Mouse (Mus musculus): ENCODE measurements around the gene Psmg4. TPM values are rescaled to one million over a fixed set of nuclear protein-coding genes. Genes with fewer than 3 reads are reported as not detected.
A peak's percentile ranks its signal among the peaks of the same experiment; 100 is the strongest.

Psmg4 gene
- polyA plus RNA-seq (2012; rRNA removed) = 45.3 and 48.3 TPM in 2 replicates

DNA sequence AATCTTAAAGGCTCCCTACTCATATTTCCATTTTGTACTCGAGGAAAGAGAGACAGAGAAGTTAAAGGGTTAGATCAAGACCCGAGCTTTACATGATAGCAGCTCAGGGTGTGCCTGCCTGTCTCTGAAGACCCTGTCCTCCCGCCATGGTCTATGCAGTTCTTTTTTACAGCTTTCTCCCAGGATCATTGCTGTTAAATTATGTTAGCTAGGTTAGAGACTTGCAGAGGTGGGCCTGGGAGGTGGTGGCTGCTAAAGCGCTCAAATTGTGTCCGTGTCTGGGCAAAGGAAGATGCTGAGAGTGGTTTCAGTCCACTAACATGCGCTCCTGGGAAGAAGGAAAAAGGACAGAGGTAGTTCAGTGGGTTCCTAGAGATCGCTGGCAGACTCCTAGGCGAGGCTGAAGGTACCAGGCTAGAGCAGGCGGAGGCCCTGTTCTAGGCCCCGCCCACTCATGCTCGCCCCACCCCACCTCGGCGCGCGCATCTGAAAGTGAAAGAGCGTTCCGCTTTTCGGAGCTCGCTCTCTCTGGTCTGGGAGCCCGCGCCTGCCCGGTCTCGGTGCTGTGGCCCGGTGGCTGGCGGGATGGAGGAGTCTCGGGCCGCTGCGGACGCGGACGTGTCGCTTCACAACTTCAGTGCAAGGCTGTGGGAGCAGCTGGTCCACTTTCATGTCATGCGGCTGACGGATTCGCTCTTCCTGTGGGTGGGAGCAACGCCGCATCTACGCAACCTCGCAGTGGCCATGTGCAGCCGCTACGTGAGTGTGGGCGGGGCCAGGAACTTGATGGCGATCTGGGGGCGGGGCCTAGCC, at the start of gene Psmg4:
Psmg4 (plus strand) TSS at position 474 of the 813 bp plus-strand sequence.
- WGBS = 3% methylated on average over 44 of the region's 44 CpGs
- H3K4me1 ChIP-seq (ENCODE audit: control insufficient read depth, insufficient read depth, low read length) = no peaks in the 10 kb centered on the region; the same call in 1 of the 2 replicates

GRCm38 (mm10) chr13:34113086-34113485, 49.7 kb upstream of the Psmg4 start:
- no peak for TF ChIP-seq POLR2A (IDR thresholded peaks at IDR 0.05; ENCODE audit: borderline replicate concordance, insufficient read depth, low read length)
- 75% methylated on average over 3 of the region's 3 CpGs for WGBS

More for the DNA sequence above, at the start of gene Psmg4:
- peak within 1 kb of the TSS; percentile 80 for H3K27ac ChIP-seq (ENCODE audit: insufficient read depth, low read length)
- no peaks in the 10 kb centered on the region for H3K27me3 ChIP-seq (ENCODE audit: control insufficient read depth, insufficient read depth, low read length)
- H3K4me3 ChIP-seq (replicated peaks; ENCODE audit: insufficient read depth, low read depth, low read length) = peak within 1 kb of the TSS; percentile 73
- peak; percentile 90 to 92 for DNase-seq
- TF ChIP-seq CTCF (IDR thresholded peaks at IDR 0.05; ENCODE audit: borderline replicate concordance, insufficient read depth, low read depth, low read length) = no peak
- TF ChIP-seq POLR2A (IDR thresholded peaks at IDR 0.05; ENCODE audit: borderline replicate concordance, insufficient read depth, low read length) = peak; percentile 50; the same call in 1 of the 2 replicates

DNA sequence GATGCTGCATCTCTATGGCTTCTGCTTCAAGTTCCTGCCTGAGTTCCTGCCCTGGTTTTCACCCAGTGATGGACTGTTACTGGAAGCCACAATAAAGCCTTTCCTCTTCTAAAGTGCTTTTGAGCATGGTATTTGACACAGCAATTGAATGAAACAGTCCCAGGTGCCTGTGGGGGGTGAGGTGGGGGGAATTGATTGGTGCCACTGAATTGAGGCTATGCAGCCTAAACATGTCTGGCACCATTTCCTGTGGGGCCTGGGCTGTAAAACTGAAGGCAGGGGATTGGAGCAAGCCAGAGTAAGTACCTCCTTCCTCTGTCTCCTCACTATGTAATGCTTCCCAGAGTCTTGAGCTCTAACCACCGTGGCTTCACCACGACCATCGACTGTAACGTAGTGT, 48.1 kb upstream of the Psmg4 start:
- H3K4me1 ChIP-seq (ENCODE audit: control insufficient read depth, insufficient read depth, low read length) = no peaks in the 10 kb centered on the region
- DNase-seq = no peak
- no peak overlapping the region for H3K27ac ChIP-seq (ENCODE audit: insufficient read depth, low read length)
- no peak overlapping the region for H3K4me3 ChIP-seq (replicated peaks; ENCODE audit: insufficient read depth, low read depth, low read length)
- no peak for TF ChIP-seq POLR2A (IDR thresholded peaks at IDR 0.05; ENCODE audit: borderline replicate concordance, insufficient read depth, low read length)
- TF ChIP-seq CTCF (IDR thresholded peaks at IDR 0.05; ENCODE audit: borderline replicate concordance, insufficient read depth, low read depth, low read length) = no peak
- H3K27me3 ChIP-seq (ENCODE audit: control insufficient read depth, insufficient read depth, low read length) = no peaks in the 10 kb centered on the region
- WGBS = 91% methylated on average over 4 of the region's 4 CpGs

More at GRCm38 (mm10) chr13:34113086-34113485, 49.7 kb upstream of the Psmg4 start:
- Histone ChIP-seq H3K4me3 (replicated peaks; ENCODE audit: insufficient read depth, low read depth, low read length) (no peak overlapping the region), H3K27ac (ENCODE audit: insufficient read depth, low read length) (no peak overlapping the region), H3K27me3 (ENCODE audit: control insufficient read depth, insufficient read depth, low read length) (no peaks in the 10 kb centered on the region), H3K4me1 (ENCODE audit: control insufficient read depth, insufficient read depth, low read length) (no peaks in the 10 kb centered on the region)
- DNase-seq = no peak

- Histone ChIP-seq H3K27me3 (ENCODE audit: control insufficient read depth, insufficient read depth, low read length) (no peaks in the 10 kb centered on the region), H3K4me1 (ENCODE audit: control insufficient read depth, insufficient read depth, low read length) (no peaks in the 10 kb centered on the region), H3K4me3 (replicated peaks; ENCODE audit: insufficient read depth, low read depth, low read length) (no peak overlapping the region), H3K27ac (ENCODE audit: insufficient read depth, low read length) (no peak overlapping the region)
- TF ChIP-seq POLR2A (IDR thresholded peaks at IDR 0.05; ENCODE audit: borderline replicate concordance, insufficient read depth, low read length) = no peak
- no peak for TF ChIP-seq CTCF (IDR thresholded peaks at IDR 0.05; ENCODE audit: borderline replicate concordance, insufficient read depth, low read depth, low read length)
- no peak for DNase-seq
- 90% methylated on average over 6 of the region's 6 CpGs for WGBS
These were observed 46.3 kb upstream of the Psmg4 start for GRCm38 (mm10) chr13:34116508-34116907.

GRCm38 (mm10) chr13:34118816-34119215, 43.9 kb upstream of the Psmg4 start:
- TF ChIP-seq POLR2A (IDR thresholded peaks at IDR 0.05; ENCODE audit: borderline replicate concordance, insufficient read depth, low read length) (no peak), CTCF (IDR thresholded peaks at IDR 0.05; ENCODE audit: borderline replicate concordance, insufficient read depth, low read depth, low read length) (no peak)
- no peak for DNase-seq
- 81% methylated on average over 4 of the region's 4 CpGs for WGBS
- Histone ChIP-seq H3K27me3 (ENCODE audit: control insufficient read depth, insufficient read depth, low read length) (no peaks in the 10 kb centered on the region), H3K4me3 (replicated peaks; ENCODE audit: insufficient read depth, low read depth, low read length) (no peak overlapping the region), H3K4me1 (ENCODE audit: control insufficient read depth, insufficient read depth, low read length) (no peaks in the 10 kb centered on the region), H3K27ac (ENCODE audit: insufficient read depth, low read length) (no peak overlapping the region)

DNA sequence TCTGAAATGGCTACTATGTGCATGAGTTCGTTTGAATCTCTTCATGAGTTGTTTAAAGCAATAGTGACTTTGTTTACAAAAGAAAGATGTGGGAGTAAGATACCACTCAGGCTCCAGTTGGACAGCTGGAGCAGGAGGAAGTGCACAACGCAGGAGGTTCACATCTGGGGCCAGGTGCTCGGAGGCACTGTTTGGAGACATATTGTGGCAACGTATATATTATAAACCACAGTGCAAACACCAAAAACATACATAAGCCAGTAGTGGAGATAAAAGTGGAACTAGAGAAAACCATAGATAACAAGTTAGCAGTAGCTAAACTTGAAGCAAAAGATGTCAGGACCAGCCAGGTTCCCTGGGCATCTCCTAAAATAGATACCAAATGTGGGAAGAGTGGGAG, 43.4 kb upstream of the Psmg4 start:
- Histone ChIP-seq H3K4me1 (ENCODE audit: control insufficient read depth, insufficient read depth, low read length) (no peaks in the 10 kb centered on the region), H3K4me3 (replicated peaks; ENCODE audit: insufficient read depth, low read depth, low read length) (no peak overlapping the region), H3K27me3 (ENCODE audit: control insufficient read depth, insufficient read depth, low read length) (no peaks in the 10 kb centered on the region), H3K27ac (ENCODE audit: insufficient read depth, low read length) (no peak overlapping the region)
- DNase-seq = no peak
- 87% methylated on average over 4 of the region's 4 CpGs for WGBS
- no peak for TF ChIP-seq POLR2A (IDR thresholded peaks at IDR 0.05; ENCODE audit: borderline replicate concordance, insufficient read depth, low read length)
- TF ChIP-seq CTCF (IDR thresholded peaks at IDR 0.05; ENCODE audit: borderline replicate concordance, insufficient read depth, low read depth, low read length) = no peak

GRCm38 (mm10) chr13:34120536-34120935, 42.2 kb upstream of the Psmg4 start:
- H3K27ac ChIP-seq (ENCODE audit: insufficient read depth, low read length) = no peak overlapping the region
- WGBS = 96% methylated on average over 2 of the region's 2 CpGs
- H3K4me3 ChIP-seq (replicated peaks; ENCODE audit: insufficient read depth, low read depth, low read length) = no peak overlapping the region
- no peak for DNase-seq
- no peaks in the 10 kb centered on the region for H3K4me1 ChIP-seq (ENCODE audit: control insufficient read depth, insufficient read depth, low read length)
- H3K27me3 ChIP-seq (ENCODE audit: control insufficient read depth, insufficient read depth, low read length) = no peaks in the 10 kb centered on the region
- TF ChIP-seq POLR2A (IDR thresholded peaks at IDR 0.05; ENCODE audit: borderline replicate concordance, insufficient read depth, low read length) = no peak

DNA sequence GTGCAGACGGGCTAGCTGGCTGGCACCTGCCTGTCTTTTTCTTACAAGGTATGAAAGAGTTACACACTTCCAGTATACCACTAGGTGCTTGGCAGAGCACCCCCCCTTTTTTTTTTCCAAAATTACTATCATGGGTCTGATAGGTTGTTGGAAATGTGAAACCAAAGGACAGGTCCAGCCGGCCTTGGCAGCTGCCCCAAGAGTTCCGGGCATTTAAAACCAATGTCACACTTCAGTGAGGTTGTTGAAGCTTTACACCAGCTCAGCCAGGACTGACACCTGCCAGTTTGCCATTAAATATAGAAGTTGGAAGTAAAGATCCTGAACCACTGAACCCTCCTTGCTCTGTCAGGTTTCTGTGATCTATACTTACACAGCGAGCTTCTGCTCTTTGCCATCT, 37.1 kb upstream of the Psmg4 start:
- Histone ChIP-seq H3K4me1 (ENCODE audit: control insufficient read depth, insufficient read depth, low read length) (no peaks in the 10 kb centered on the region), H3K27me3 (ENCODE audit: control insufficient read depth, insufficient read depth, low read length) (no peaks in the 10 kb centered on the region), H3K27ac (ENCODE audit: insufficient read depth, low read length) (no peak overlapping the region), H3K4me3 (replicated peaks; ENCODE audit: insufficient read depth, low read depth, low read length) (no peak overlapping the region)
- DNase-seq = no peak
- 58% methylated on average over 4 of the region's 4 CpGs for WGBS
- TF ChIP-seq POLR2A (IDR thresholded peaks at IDR 0.05; ENCODE audit: borderline replicate concordance, insufficient read depth, low read length) (no peak), CTCF (IDR thresholded peaks at IDR 0.05; ENCODE audit: borderline replicate concordance, insufficient read depth, low read depth, low read length) (no peak)
